Mouse (Mus musculus) urinary bladder, postnatal 36 days (tissue): ENCODE results near the gene Srek1ip1.
A peak's percentile ranks its signal among the peaks of the same experiment; 100 is the strongest.

Experiments
- DNase-seq, 2 experiments: peaks; one replicate each; pipeline ENCODE4 v3.0.0; 2022; ENCODE audit warnings: low spot score in 2 of 2, mixed read lengths in 1 of 2

The Srek1ip1 gene

GRCm38 (mm10) chr13:104843295-104844089 lies 51.2 kb downstream of the Srek1ip1 start:
- DNase-seq = no peak

GRCm38 (mm10) chr13:104853645-104854044 lies 61.4 kb downstream of the Srek1ip1 start:
- DNase-seq = no peak

- peak in 1 of 2 experiments; percentile 3 for DNase-seq
These were observed 71.1 kb downstream of the Srek1ip1 start, which contains the start of gene Shisal2b for GRCm38 (mm10) chr13:104863127-104863979. TSS of gene Shisal2b (minus strand) at chr13:104863893.

- no peak for DNase-seq
These were observed 74.4 kb downstream of the Srek1ip1 start for GRCm38 (mm10) chr13:104866726-104867125.

- DNase-seq = no peak
These were observed 77.6 kb downstream of the Srek1ip1 start for GRCm38 (mm10) chr13:104869907-104870306.

- DNase-seq = no peak
These were observed 86.2 kb downstream of the Srek1ip1 start for GRCm38 (mm10) chr13:104878508-104878907.

GRCm38 (mm10) chr13:104883566-104884249 lies 91.4 kb downstream of the Srek1ip1 start:
- no peak for DNase-seq

- no peak for DNase-seq
These were observed 94.2 kb downstream of the Srek1ip1 start for GRCm38 (mm10) chr13:104886308-104887032.
